ENCODE assay signal across 22 mouse cellular contexts in the genomic region with DNA sequence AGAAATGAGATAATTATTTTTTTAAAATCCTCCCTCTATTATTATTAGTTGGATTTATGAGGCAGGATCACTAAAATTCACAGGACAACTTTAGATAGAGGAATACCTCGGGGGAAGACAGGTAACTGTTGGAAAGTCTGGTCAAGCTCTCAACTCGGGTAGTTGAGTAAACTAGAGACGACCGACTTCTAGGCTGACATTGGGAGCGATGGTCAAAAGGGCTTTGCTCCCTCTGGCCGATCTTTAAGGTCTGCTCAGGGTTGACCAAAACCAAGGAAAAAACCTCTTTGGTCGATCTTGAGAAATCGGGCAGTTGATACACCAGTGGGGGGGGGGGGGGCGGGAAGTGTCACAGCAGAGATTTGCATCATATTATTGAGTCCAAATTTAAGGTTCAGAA. TPM values are rescaled to one million over a fixed set of nuclear protein-coding genes. Genes with fewer than 3 reads are reported as not detected.
DNase-seq lines count a peak whose midpoint lies in the region; ATAC-seq and TF ChIP-seq lines count a peak whose summit lies in the region.
"Had no signal": no experiment of that assay in that cellular context is flagged by ENCODE, and none has a peak within 500 bp of the region (broad histone marks: within the 10 kb centered on the region; RNA-seq: fewer than 3 reads in every experiment).

No protein-coding gene starts in this region.

- TF ChIP-seq CTCF in hindbrain, postnatal 0 days (IDR thresholded peaks at IDR 0.05; ENCODE audit: low read depth): no peak

- H3K27me3 ChIP-seq in hindbrain, embryonic 10.5 days (ENCODE audit: insufficient read depth, poor library complexity, severe bottlenecking): peaks cover 98% of the 10 kb centered on the region
- peaks cover 89% of the 10 kb centered on the region for H3K27me3 ChIP-seq in hindbrain, postnatal 0 days (ENCODE audit: insufficient read depth, low read length)
- H3K27me3 ChIP-seq in midbrain, embryonic 11.5 days (ENCODE audit: control insufficient read depth, insufficient read depth, low read length): peaks cover 81% of the 10 kb centered on the region
- peaks cover 85% of the 10 kb centered on the region for H3K27me3 ChIP-seq in midbrain, embryonic 14.5 days (ENCODE audit: control insufficient read depth, insufficient read depth, low read length)
- peaks cover 93% of the 10 kb centered on the region for H3K27me3 ChIP-seq in hindbrain, embryonic 14.5 days (ENCODE audit: control insufficient read depth, insufficient read depth, low read length)
- H3K27me3 ChIP-seq in intestine, embryonic 15.5 days (replicated peaks): peaks cover 79% of the 10 kb centered on the region

- 0 out of 2 replicates have a peak, but pooled peaks cover 3% of the 10 kb centered on the region for H3K9me3 ChIP-seq in hindbrain, embryonic 10.5 days
- no peaks in the 10 kb centered on the region for H3K9me3 ChIP-seq in hindbrain, postnatal 0 days (ENCODE audit: low read length)
- no peaks in the 10 kb centered on the region for H3K9me3 ChIP-seq in midbrain, embryonic 11.5 days (ENCODE audit: control insufficient read depth, low read length)
- H3K9me3 ChIP-seq in midbrain, embryonic 14.5 days (ENCODE audit: control insufficient read depth, low read length): no peaks in the 10 kb centered on the region
- no peaks in the 10 kb centered on the region for H3K9me3 ChIP-seq in hindbrain, embryonic 14.5 days (ENCODE audit: control insufficient read depth, low read length)
- no peaks in the 10 kb centered on the region for H3K9me3 ChIP-seq in intestine, embryonic 15.5 days
- H3K9me3 ChIP-seq: forebrain, embryonic 10.5 days; limb, embryonic 15.5 days; midbrain, embryonic 12.5 days had no signal

- peak; percentile 48 for DNase-seq in embryo, embryonic 10.5 days (ENCODE audit: low spot score)
- no peak for DNase-seq in embryo, embryonic 11 days
- no peak for DNase-seq in hindbrain, embryonic 10.5 days (ENCODE audit: low spot score)
- no peak for DNase-seq in hindbrain, postnatal 0 days (ENCODE audit: low spot score)
- DNase-seq in midbrain, embryonic 11.5 days (ENCODE audit: low spot score, missing footprints): peak; percentile 92
- no peak for DNase-seq in midbrain, embryonic 14.5 days
- no peak for DNase-seq in hindbrain, embryonic 14.5 days (ENCODE audit: low spot score)
- DNase-seq: adrenal gland, postnatal 14 days; cerebellum, adult 2 months; cerebellum, postnatal 36 days; gastrocnemius, postnatal 25 days; heart, postnatal 10 days; kidney, postnatal 10 days; thymus, postnatal 36 days had no signal

- H3K4me3 ChIP-seq in hindbrain, embryonic 10.5 days: peak overlapping the region; percentile 66
- H3K4me3 ChIP-seq in hindbrain, postnatal 0 days (ENCODE audit: low read length): no peak overlapping the region
- no peak overlapping the region for H3K4me3 ChIP-seq in midbrain, embryonic 11.5 days (ENCODE audit: low read depth, low read length)
- H3K4me3 ChIP-seq in midbrain, embryonic 14.5 days (replicated peaks; ENCODE audit: low read depth, low read length): no peak overlapping the region
- H3K4me3 ChIP-seq in hindbrain, embryonic 14.5 days (replicated peaks; ENCODE audit: low read length): peak overlapping the region; percentile 42; the same call in 1 of the 2 replicates
- H3K4me3 ChIP-seq in intestine, embryonic 15.5 days (replicated peaks): no peak overlapping the region
- H3K4me3 ChIP-seq: left cerebral cortex, adult 2 months; myocyte had no signal

- H3K4me1 ChIP-seq in hindbrain, embryonic 10.5 days (replicated peaks): peaks cover 39% of the 10 kb centered on the region
- H3K4me1 ChIP-seq in hindbrain, postnatal 0 days (ENCODE audit: insufficient read depth, low read length): no peaks in the 10 kb centered on the region
- peaks cover 21% of the 10 kb centered on the region for H3K4me1 ChIP-seq in midbrain, embryonic 11.5 days (ENCODE audit: control insufficient read depth, insufficient read depth, low read length)
- H3K4me1 ChIP-seq in midbrain, embryonic 14.5 days (ENCODE audit: control insufficient read depth, insufficient read depth, low read length): peaks cover 14% of the 10 kb centered on the region; the same call in 1 of the 2 replicates
- no peaks in the 10 kb centered on the region; the same call in 1 of the 2 replicates for H3K4me1 ChIP-seq in hindbrain, embryonic 14.5 days (replicated peaks; ENCODE audit: control insufficient read depth, insufficient read depth, low read length)
- peaks cover 21% of the 10 kb centered on the region for H3K4me1 ChIP-seq in intestine, embryonic 15.5 days (replicated peaks)

- ATAC-seq in hindbrain, postnatal 0 days: no peak
- no peak for ATAC-seq in midbrain, embryonic 11.5 days (ENCODE audit: low FRiP score)
- no peak for ATAC-seq in midbrain, embryonic 14.5 days (ENCODE audit: low FRiP score, low TSS enrichment)
- no peak for ATAC-seq in hindbrain, embryonic 14.5 days (ENCODE audit: low FRiP score)
- ATAC-seq in intestine, embryonic 15.5 days: no peak

- H3K9ac ChIP-seq in hindbrain, postnatal 0 days (replicated peaks; ENCODE audit: low read length): no peak overlapping the region
- no peak overlapping the region for H3K9ac ChIP-seq in midbrain, embryonic 11.5 days (ENCODE audit: low read length)
- no peak overlapping the region for H3K9ac ChIP-seq in midbrain, embryonic 14.5 days (replicated peaks; ENCODE audit: low read length)
- H3K9ac ChIP-seq in hindbrain, embryonic 14.5 days: no peak overlapping the region
- H3K9ac ChIP-seq in intestine, embryonic 15.5 days: no peak overlapping the region
- H3K9ac ChIP-seq: limb, embryonic 15.5 days had no signal

- H3K36me3 ChIP-seq in hindbrain, embryonic 10.5 days: 0 out of 2 replicates have a peak, but pooled peaks cover 9% of the 10 kb centered on the region
- no peaks in the 10 kb centered on the region for H3K36me3 ChIP-seq in hindbrain, postnatal 0 days (ENCODE audit: insufficient read depth, low read length)
- no peaks in the 10 kb centered on the region for H3K36me3 ChIP-seq in midbrain, embryonic 11.5 days (ENCODE audit: control insufficient read depth, insufficient read depth, low read length)
- H3K36me3 ChIP-seq in midbrain, embryonic 14.5 days (ENCODE audit: control insufficient read depth, insufficient read depth, low read length): no peaks in the 10 kb centered on the region
- no peaks in the 10 kb centered on the region for H3K36me3 ChIP-seq in hindbrain, embryonic 14.5 days (replicated peaks; ENCODE audit: control insufficient read depth, insufficient read depth)
- H3K36me3 ChIP-seq in intestine, embryonic 15.5 days: no peaks in the 10 kb centered on the region
- H3K36me3 ChIP-seq: forebrain, embryonic 10.5 days; limb, embryonic 15.5 days; midbrain, embryonic 12.5 days had no signal

- under 1% methylated on average over 9 of the region's 9 CpGs for WGBS in hindbrain, embryonic 10.5 days
- 5% methylated on average over 9 of the region's 9 CpGs for WGBS in hindbrain, postnatal 0 days
- under 1% methylated on average over 9 of the region's 9 CpGs for WGBS in midbrain, embryonic 11.5 days
- WGBS in midbrain, embryonic 14.5 days: 4% methylated on average over 9 of the region's 9 CpGs
- WGBS in hindbrain, embryonic 14.5 days: 3% methylated on average over 9 of the region's 9 CpGs
- WGBS in intestine, embryonic 15.5 days: 3% methylated on average over 9 of the region's 9 CpGs

- H3K27ac ChIP-seq in hindbrain, embryonic 10.5 days: no peak overlapping the region
- H3K27ac ChIP-seq in hindbrain, postnatal 0 days: no peak overlapping the region
- no peak overlapping the region for H3K27ac ChIP-seq in midbrain, embryonic 11.5 days (ENCODE audit: low read depth, low read length)
- no peak overlapping the region for H3K27ac ChIP-seq in midbrain, embryonic 14.5 days (replicated peaks; ENCODE audit: low read depth, low read length)
- no peak overlapping the region for H3K27ac ChIP-seq in hindbrain, embryonic 14.5 days
- H3K27ac ChIP-seq in intestine, embryonic 15.5 days: no peak overlapping the region
- H3K27ac ChIP-seq: forebrain, embryonic 10.5 days; left cerebral cortex, adult 2 months; limb, embryonic 15.5 days; midbrain, embryonic 12.5 days had no signal

- H3K4me2 ChIP-seq in hindbrain, postnatal 0 days (ENCODE audit: low read depth, low read length): no peak overlapping the region
- H3K4me2 ChIP-seq in midbrain, embryonic 11.5 days: peak overlapping the region; percentile 56; the same call in 1 of the 2 replicates
- no peak overlapping the region for H3K4me2 ChIP-seq in midbrain, embryonic 14.5 days (ENCODE audit: low read length)
- H3K4me2 ChIP-seq in hindbrain, embryonic 14.5 days (replicated peaks): peak overlapping the region; percentile 45
- no peak overlapping the region for H3K4me2 ChIP-seq in intestine, embryonic 15.5 days (replicated peaks)

RNA-seq across cellular contexts. Expression of a gene that starts 1.3 kb away (rescaled TPM):
- polyA plus RNA-seq in hindbrain, embryonic 10.5 days (2016; fragmentation: Nextera tagmentation; extraction: Ambion mirVana): 8.1 and 9.8 TPM in 2 replicates
- 2.4 and 2.6 TPM in 2 replicates for total RNA-seq in hindbrain, postnatal 0 days (2014; rRNA removed)
- 4.3 TPM in 2 replicates for polyA plus RNA-seq in hindbrain, postnatal 0 days (2015; fragmentation: Nextera tagmentation; extraction: Ambion mirVana)
- polyA plus RNA-seq in midbrain, embryonic 11.5 days (2014; fragmentation: Nextera tagmentation; extraction: Ambion mirVana): 9.3 and 10.5 TPM in 2 replicates
- polyA plus RNA-seq in midbrain, embryonic 14.5 days (2014; fragmentation: Nextera tagmentation; extraction: Ambion mirVana): 2.8 and 3.1 TPM in 2 replicates
- 8.0 and 8.9 TPM in 2 replicates for polyA plus RNA-seq in hindbrain, embryonic 14.5 days (2014; fragmentation: Nextera tagmentation; extraction: Ambion mirVana)
- polyA plus RNA-seq in intestine, embryonic 15.5 days (2015; fragmentation: Nextera tagmentation; extraction: Ambion mirVana): 1.5 and 1.9 TPM in 2 replicates
- total RNA-seq: adrenal gland, postnatal 14 days; gastrocnemius, postnatal 25 days had no signal
- polyA plus RNA-seq: liver, embryonic 16.5 days; myocyte; spleen, adult 2 months had no signal

Comparison
In these comparisons a context has a peak if more than half of its experiments do, and no peak if none do; other contexts are left out.
1. DNase-seq: peak in embryo, embryonic 10.5 days (single experiment) and midbrain, embryonic 11.5 days (single experiment); none in embryo, embryonic 11 days (single experiment), hindbrain, embryonic 10.5 days (single experiment), hindbrain, postnatal 0 days (single experiment), midbrain, embryonic 14.5 days (single experiment) and hindbrain, embryonic 14.5 days (single experiment).
2. H3K4me3 ChIP-seq: peak in hindbrain, embryonic 10.5 days (single experiment) and hindbrain, embryonic 14.5 days (single experiment); none in hindbrain, postnatal 0 days (single experiment), midbrain, embryonic 11.5 days (single experiment), midbrain, embryonic 14.5 days (single experiment) and intestine, embryonic 15.5 days (single experiment).
3. H3K4me2 ChIP-seq: peak in midbrain, embryonic 11.5 days (single experiment) and hindbrain, embryonic 14.5 days (single experiment); none in hindbrain, postnatal 0 days (single experiment), midbrain, embryonic 14.5 days (single experiment) and intestine, embryonic 15.5 days (single experiment).